Mouse (Mus musculus) CH12.LX (cell line): ENCODE data around the gene Podn.

Experiments used
- CTCF ChIP-seq, 2 experiments: IDR thresholded peaks in 1 of 2; conservative IDR thresholded peaks in 1 of 2; 2 replicates each; pipeline ENCODE4 v1.5.1; 2011 to 2012; ENCODE audit warnings: low read depth in 2 of 2, low read length in 2 of 2, improper control_type of control experiment in 1 of 2, inconsistent platforms in 1 of 2, mild to moderate bottlenecking in 1 of 2, moderate library complexity in 1 of 2
- EP300 ChIP-seq: IDR thresholded peaks from 2 replicates; pipeline ENCODE4 v1.6.1; 2011; ENCODE audit warnings: low read length, improper control_type of control experiment
- POLR2A ChIP-seq: IDR thresholded peaks from 2 replicates; pipeline ENCODE4 v1.6.1; 2011; ENCODE audit warnings: low read depth, mild to moderate bottlenecking, improper control_type of control experiment, low read length
- TCF12 ChIP-seq: IDR thresholded peaks from 2 replicates; pipeline ENCODE4 v1.6.1; 2014; ENCODE audit warnings: low read depth, mild to moderate bottlenecking, inconsistent platforms, low read length, improper control_type of control experiment

- no peak for TF ChIP-seq CTCF (conservative IDR thresholded peaks at IDR 0.05 in 1 of 2, IDR thresholded peaks at IDR 0.05 in 1 of 2; ENCODE audit: low read depth in 2 of 2, low read length in 2 of 2)
- no peak for TF ChIP-seq POLR2A
- no peak for TF ChIP-seq TCF12
- no peak for TF ChIP-seq EP300
Measured at GRCm38 (mm10) chr4:107998641-107999332, 97.5 kb downstream of the Podn start.
